Mouse (Mus musculus): ENCODE results near the gene Adcy7. TPM values are rescaled to one million over a fixed set of nuclear protein-coding genes. Genes with fewer than 3 reads are reported as not detected.

Adcy7 gene
- total and polyA plus RNA-seq, 2 experiments from 2014 or later = 4.0 to 9.4 TPM

GRCm38 (mm10) chr8:88283243-88284115, 11.3 kb downstream of the Adcy7 start:
- H3K27me3 ChIP-seq (ENCODE audit: insufficient read depth, low read length) = no peaks in the 10 kb centered on the region
- H3K9ac ChIP-seq = no peak overlapping the region
- H3K27ac ChIP-seq (ENCODE audit: low read depth, low read length) = no peak overlapping the region
- no peak overlapping the region for H3K4me3 ChIP-seq (ENCODE audit: low read depth, low read length)
- WGBS = 88% methylated on average over 13 of the region's 13 CpGs
- TF ChIP-seq CTCF (IDR thresholded peaks at IDR 0.05; ENCODE audit: low read depth) = no peak
- no peaks in the 10 kb centered on the region for H3K9me3 ChIP-seq (ENCODE audit: low read length)
- no peaks in the 10 kb centered on the region for H3K36me3 ChIP-seq (ENCODE audit: insufficient read depth)
- no peak for DNase-seq
- no peak for ATAC-seq
- no peak overlapping the region for H3K4me2 ChIP-seq (ENCODE audit: low read depth)
- no peaks in the 10 kb centered on the region for H3K4me1 ChIP-seq (ENCODE audit: insufficient read depth)

GRCm38 (mm10) chr8:88284738-88285137, 12.5 kb downstream of the Adcy7 start:
- no peak for DNase-seq
- Histone ChIP-seq H3K27me3 (ENCODE audit: insufficient read depth, low read length) (no peaks in the 10 kb centered on the region), H3K4me3 (ENCODE audit: low read depth, low read length) (no peak overlapping the region), H3K9me3 (ENCODE audit: low read length) (no peaks in the 10 kb centered on the region), H3K27ac (ENCODE audit: low read depth, low read length) (no peak overlapping the region), H3K36me3 (ENCODE audit: insufficient read depth) (no peaks in the 10 kb centered on the region), H3K4me1 (ENCODE audit: insufficient read depth) (no peaks in the 10 kb centered on the region), H3K9ac (no peak overlapping the region), H3K4me2 (ENCODE audit: low read depth) (no peak overlapping the region)
- WGBS = 55% methylated on average over 7 of the region's 7 CpGs
- no peak for TF ChIP-seq CTCF (IDR thresholded peaks at IDR 0.05; ENCODE audit: low read depth)
- no peak for ATAC-seq

- Histone ChIP-seq H3K4me3 (ENCODE audit: low read depth, low read length) (no peak overlapping the region), H3K4me2 (ENCODE audit: low read depth) (no peak overlapping the region), H3K27me3 (ENCODE audit: insufficient read depth, low read length) (no peaks in the 10 kb centered on the region), H3K27ac (ENCODE audit: low read depth, low read length) (no peak overlapping the region), H3K9me3 (ENCODE audit: low read length) (no peaks in the 10 kb centered on the region), H3K4me1 (ENCODE audit: insufficient read depth) (no peaks in the 10 kb centered on the region), H3K9ac (no peak overlapping the region), H3K36me3 (ENCODE audit: insufficient read depth) (no peaks in the 10 kb centered on the region)
- DNase-seq = no peak
- ATAC-seq = no peak
- 86% methylated on average over 8 of the region's 8 CpGs for WGBS
- TF ChIP-seq CTCF (IDR thresholded peaks at IDR 0.05; ENCODE audit: low read depth) = no peak
Measured at GRCm38 (mm10) chr8:88285469-88286356, 13.5 kb downstream of the Adcy7 start.

- Histone ChIP-seq H3K4me2 (ENCODE audit: low read depth) (no peak overlapping the region), H3K9ac (no peak overlapping the region), H3K27ac (ENCODE audit: low read depth, low read length) (no peak overlapping the region), H3K4me1 (ENCODE audit: insufficient read depth) (no peaks in the 10 kb centered on the region), H3K36me3 (ENCODE audit: insufficient read depth) (no peaks in the 10 kb centered on the region), H3K9me3 (ENCODE audit: low read length) (no peaks in the 10 kb centered on the region), H3K27me3 (ENCODE audit: insufficient read depth, low read length) (no peaks in the 10 kb centered on the region), H3K4me3 (ENCODE audit: low read depth, low read length) (no peak overlapping the region)
- no peak for DNase-seq
- ATAC-seq = no peak
- WGBS = 83% methylated on average over 14 of the region's 14 CpGs
- TF ChIP-seq CTCF (IDR thresholded peaks at IDR 0.05; ENCODE audit: low read depth) = no peak
Measured at GRCm38 (mm10) chr8:88286421-88286960, 14.3 kb downstream of the Adcy7 start.

- 79% methylated on average over 12 of the region's 12 CpGs for WGBS
- Histone ChIP-seq H3K9ac (no peak overlapping the region), H3K4me3 (ENCODE audit: low read depth, low read length) (no peak overlapping the region), H3K9me3 (ENCODE audit: low read length) (no peaks in the 10 kb centered on the region), H3K4me2 (ENCODE audit: low read depth) (no peak overlapping the region), H3K36me3 (ENCODE audit: insufficient read depth) (no peaks in the 10 kb centered on the region), H3K27me3 (ENCODE audit: insufficient read depth, low read length) (no peaks in the 10 kb centered on the region), H3K4me1 (ENCODE audit: insufficient read depth) (no peaks in the 10 kb centered on the region), H3K27ac (ENCODE audit: low read depth, low read length) (no peak overlapping the region)
- DNase-seq (no peak), ATAC-seq (no peak)
- TF ChIP-seq CTCF (IDR thresholded peaks at IDR 0.05; ENCODE audit: low read depth) = no peak
Measured at GRCm38 (mm10) chr8:88288622-88289242, 16.5 kb downstream of the Adcy7 start.

- Histone ChIP-seq H3K9me3 (ENCODE audit: low read length) (no peaks in the 10 kb centered on the region), H3K36me3 (ENCODE audit: insufficient read depth) (no peaks in the 10 kb centered on the region), H3K4me3 (ENCODE audit: low read depth, low read length) (no peak overlapping the region), H3K9ac (no peak overlapping the region), H3K4me1 (ENCODE audit: insufficient read depth) (no peaks in the 10 kb centered on the region), H3K27ac (ENCODE audit: low read depth, low read length) (no peak overlapping the region), H3K4me2 (ENCODE audit: low read depth) (no peak overlapping the region), H3K27me3 (ENCODE audit: insufficient read depth, low read length) (no peaks in the 10 kb centered on the region)
- WGBS = 57% methylated on average over 1 of the region's 1 CpGs
- no peak for TF ChIP-seq CTCF (IDR thresholded peaks at IDR 0.05; ENCODE audit: low read depth)
- ATAC-seq (no peak), DNase-seq (no peak)
Measured at GRCm38 (mm10) chr8:88289901-88290300, 17.7 kb downstream of the Adcy7 start.
